Mouse (Mus musculus) neural tube, embryonic 15.5 days (tissue): Measurements from ENCODE around the gene Klk7. TPM values are rescaled to one million over a fixed set of nuclear protein-coding genes. Genes with fewer than 3 reads are reported as not detected.

ENCODE experiments used
- ATAC-seq: fragments of 200-750 bp; cut with Nextera tagmentation; 2 replicates; pipeline ENCODE4 v1.8.0; 2017; ENCODE audit warnings: mild to moderate bottlenecking, moderate TSS enrichment, moderate library complexity; ENCODE audit not compliant: low FRiP score
- H3K27ac ChIP-seq: fragments of 300-500 bp; sonication (generic); replicated peaks from 2 replicates; pipeline ENCODE4 v1.5.1; 2015; ENCODE audit warnings: mild to moderate bottlenecking, inconsistent platforms
- H3K27me3 ChIP-seq: fragments of 300-500 bp; sonication (generic); replicated peaks from 2 replicates; pipeline ENCODE4 v1.6.1; 2015; ENCODE audit warnings: inconsistent platforms
- H3K36me3 ChIP-seq: fragments of 300-500 bp; sonication (generic); 2 replicates; pipeline ENCODE4 v1.6.1; 2015; ENCODE audit warnings: inconsistent platforms
- H3K4me1 ChIP-seq: fragments of 300-500 bp; sonication (generic); 2 replicates; pipeline ENCODE4 v1.6.1; 2015; ENCODE audit warnings: inconsistent platforms
- H3K4me2 ChIP-seq: fragments of 300-500 bp; sonication (generic); 2 replicates; pipeline ENCODE4 v1.6.1; 2015; ENCODE audit warnings: inconsistent platforms, mild to moderate bottlenecking, moderate library complexity
- H3K4me3 ChIP-seq: fragments of 300-500 bp; sonication (generic); replicated peaks from 2 replicates; pipeline ENCODE4 v1.5.1; 2015; ENCODE audit warnings: mild to moderate bottlenecking, inconsistent platforms
- H3K9ac ChIP-seq: fragments of 300-500 bp; sonication (generic); replicated peaks from 2 replicates; pipeline ENCODE4 v1.6.1; 2015; ENCODE audit warnings: mild to moderate bottlenecking, inconsistent platforms
- H3K9me3 ChIP-seq: fragments of 300-500 bp; sonication (generic); replicated peaks from 2 replicates; pipeline ENCODE4 v1.6.1; 2016; ENCODE audit warnings: inconsistent platforms
- WGBS: fragments of 180-500 bp; shearing (Covaris S2); methylation state at CpG from one replicate; pipeline ENCODE4 v1.1.7; 2015; ENCODE audit warnings: mixed read lengths; 5-methylcytosine and 5-hydroxymethylcytosine counted together
- polyA plus RNA-seq: library from polyadenylated mRNA; unstranded; fragments of >200 nt; fragmentation: Nextera tagmentation; extraction: Ambion mirVana; gene quantifications from 2 replicates; pipeline ENCODE4 v1.2.1, GENCODE M21; 2015

Gene Klk7
- polyA plus RNA-seq, 1 experiment from 2014 or later: not detected

DNA sequence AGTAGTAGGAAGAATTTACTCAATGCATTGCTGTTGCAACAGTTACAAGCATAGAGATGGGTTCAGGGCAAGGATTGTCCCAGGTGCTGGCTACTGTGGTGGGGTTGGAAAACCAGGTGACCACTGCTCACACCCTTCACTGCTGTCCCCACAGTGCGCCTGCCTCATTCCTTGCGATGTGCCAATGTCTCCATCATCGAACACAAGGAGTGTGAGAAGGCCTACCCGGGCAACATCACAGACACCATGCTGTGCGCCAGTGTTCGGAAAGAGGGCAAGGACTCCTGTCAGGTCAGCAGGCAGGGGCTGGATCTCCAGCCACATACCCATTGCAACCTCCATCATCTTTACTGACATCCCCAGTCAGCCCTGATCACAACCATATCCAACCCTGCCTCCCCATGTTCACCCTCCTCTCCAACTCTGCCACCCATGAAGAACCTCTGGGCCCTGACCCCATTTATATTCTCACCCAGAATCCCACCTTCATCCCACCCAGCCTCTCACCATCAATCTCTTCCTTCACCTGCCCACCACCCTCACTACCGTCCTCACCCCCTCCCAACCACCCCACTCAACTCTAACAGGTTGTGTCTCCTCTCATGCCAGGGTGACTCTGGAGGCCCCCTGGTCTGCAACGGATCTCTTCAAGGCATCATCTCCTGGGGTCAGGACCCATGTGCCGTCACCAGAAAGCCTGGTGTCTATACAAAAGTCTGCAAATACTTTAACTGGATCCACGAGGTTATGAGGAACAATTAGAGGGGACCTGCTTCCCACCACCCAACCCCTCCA is 32.7 kb upstream of the Klk7 start:
- no peak overlapping the region for H3K4me3 ChIP-seq
- no peak overlapping the region for H3K27ac ChIP-seq
- no peak overlapping the region for H3K4me2 ChIP-seq
- no peaks in the 10 kb centered on the region for H3K9me3 ChIP-seq
- H3K9ac ChIP-seq: no peak overlapping the region
- peaks cover 4% of the 10 kb centered on the region for H3K27me3 ChIP-seq
- no peaks in the 10 kb centered on the region for H3K36me3 ChIP-seq
- ATAC-seq: no peak
- 90% methylated on average over 10 of the region's 10 CpGs for WGBS
- peaks cover 5% of the 10 kb centered on the region; the same call in 1 of the 2 replicates for H3K4me1 ChIP-seq

DNA sequence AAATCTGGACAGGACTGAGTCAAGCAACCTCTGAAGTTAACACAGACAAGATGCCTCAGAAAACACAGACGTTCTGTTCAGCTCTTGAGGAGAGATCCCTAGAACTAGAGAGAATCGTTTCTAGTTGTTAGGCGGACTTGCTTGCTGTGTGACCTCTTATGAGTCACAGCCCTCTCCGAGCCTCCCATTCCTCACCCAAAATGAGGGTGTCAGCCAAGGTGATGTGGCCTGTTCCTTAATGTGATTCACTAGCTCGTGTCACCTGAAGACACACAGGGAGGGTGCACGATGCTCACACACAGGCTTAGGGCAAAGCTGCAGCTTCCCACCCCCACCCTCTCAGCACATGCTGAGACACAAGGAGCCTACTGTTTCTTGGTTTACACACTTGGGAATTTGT is 30.9 kb upstream of the Klk7 start:
- Histone ChIP-seq H3K27ac (no peak overlapping the region), H3K4me2 (no peak overlapping the region), H3K27me3 (peaks cover 6% of the 10 kb centered on the region), H3K4me1 (peaks cover 5% of the 10 kb centered on the region; the same call in 1 of the 2 replicates), H3K4me3 (no peak overlapping the region), H3K9me3 (no peaks in the 10 kb centered on the region), H3K9ac (no peak overlapping the region), H3K36me3 (no peaks in the 10 kb centered on the region)
- 83% methylated on average over 6 of the region's 6 CpGs for WGBS
- no peak for ATAC-seq

DNA sequence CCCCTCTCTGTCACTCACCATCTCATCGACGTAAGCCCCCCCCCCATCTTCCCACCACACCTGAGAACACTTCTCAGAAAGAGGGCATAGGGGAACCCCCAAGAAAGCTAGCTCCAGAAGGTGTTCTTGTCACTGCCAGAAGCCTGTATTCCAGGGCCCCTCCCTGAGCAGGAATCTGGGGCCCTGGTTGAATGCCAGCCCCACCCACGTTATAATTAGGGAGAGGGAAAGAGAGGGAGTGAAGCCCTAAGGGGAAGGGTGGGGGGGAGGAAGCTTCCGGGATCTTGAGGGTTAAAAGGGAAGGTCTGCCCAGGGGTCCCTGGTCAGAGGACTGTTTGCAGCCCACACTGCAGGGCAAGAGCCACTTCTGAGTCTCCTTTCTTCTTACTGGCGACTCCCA is 30.3 kb upstream of the Klk7 start, which contains the start of gene Klk10:
TSS of gene Klk10 (plus strand) at position 290 of the 400 bp plus-strand sequence.
- Histone ChIP-seq H3K27me3 (peaks cover 6% of the 10 kb centered on the region), H3K9me3 (no peaks in the 10 kb centered on the region), H3K4me2 (no peak within 1 kb of the TSS), H3K9ac (no peak within 1 kb of the TSS), H3K4me3 (no peak within 1 kb of the TSS), H3K4me1 (peaks cover 5% of the 10 kb centered on the region; the same call in 1 of the 2 replicates), H3K36me3 (no peaks in the 10 kb centered on the region), H3K27ac (no peak within 1 kb of the TSS)
- WGBS: 45% methylated on average over 5 of the region's 5 CpGs
- no peak for ATAC-seq

DNA sequence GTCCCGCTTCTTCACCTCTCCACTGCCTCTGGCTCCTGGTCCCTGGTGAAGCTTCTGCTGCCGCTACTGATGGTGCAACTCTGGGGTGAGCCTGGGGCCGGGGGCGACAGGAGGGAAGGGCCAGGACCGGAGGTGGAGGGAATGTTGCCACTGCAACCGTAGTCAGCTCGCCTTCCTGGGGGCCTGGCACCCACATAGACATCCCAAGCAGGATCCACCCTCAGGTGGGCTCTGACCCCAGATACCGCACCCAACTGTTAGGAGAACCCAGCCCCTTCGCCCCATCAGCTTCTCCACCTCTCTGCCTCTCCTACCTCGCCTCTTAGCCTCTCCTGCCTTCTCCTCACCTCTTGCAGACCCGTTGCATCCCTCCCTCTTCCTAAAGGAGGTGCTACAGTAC is 29.6 kb upstream of the Klk7 start:
- Histone ChIP-seq H3K36me3 (no peaks in the 10 kb centered on the region), H3K27ac (no peak overlapping the region)

DNA sequence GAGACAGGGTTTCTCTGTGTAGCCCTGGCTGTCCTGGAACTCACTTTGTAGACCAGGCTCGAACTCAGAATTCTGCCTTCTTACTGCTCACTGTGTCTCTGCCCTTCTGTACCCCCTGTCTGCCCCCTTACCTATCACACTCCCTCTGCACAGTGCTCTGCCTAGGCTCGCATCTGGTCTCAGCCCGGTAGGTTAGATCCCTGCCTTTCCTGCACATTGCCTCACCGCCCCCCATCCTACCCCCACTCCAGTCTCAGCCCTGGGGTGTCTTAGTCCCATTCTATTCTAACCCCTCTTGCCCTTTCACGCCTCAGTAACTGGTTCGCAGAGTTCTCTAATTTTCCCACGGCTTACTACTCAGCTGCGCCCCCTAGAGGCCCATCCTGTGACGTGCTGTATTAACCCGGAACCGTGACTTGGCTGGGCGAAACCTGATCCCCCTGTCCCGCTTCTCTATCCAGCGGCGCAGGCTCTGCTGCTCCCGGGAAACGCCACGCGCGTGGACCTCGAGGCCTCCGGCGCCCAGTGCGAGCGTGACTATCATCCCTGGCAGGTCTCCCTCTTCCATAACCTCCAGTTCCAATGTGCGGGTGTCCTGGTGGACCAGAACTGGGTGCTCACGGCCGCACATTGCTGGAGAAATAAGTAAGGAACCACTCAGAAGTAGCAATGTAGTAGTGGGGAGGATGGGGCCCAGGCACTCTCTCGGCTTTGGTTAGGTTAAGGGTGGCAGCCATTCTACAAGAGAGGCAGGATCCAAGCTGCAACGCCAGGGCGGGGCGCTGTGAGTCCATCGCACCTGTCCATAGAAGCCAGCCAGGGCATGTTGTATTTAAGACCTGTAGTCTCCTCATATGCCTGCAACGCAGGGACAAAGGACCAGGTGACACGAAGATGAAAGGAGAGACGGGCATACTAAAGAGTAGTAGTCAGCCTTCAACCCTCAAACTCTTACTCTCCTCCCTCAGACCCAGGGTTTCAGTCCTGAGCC is 28.5 kb upstream of the Klk7 start:
- peaks cover 6% of the 10 kb centered on the region for H3K27me3 ChIP-seq
- no peak overlapping the region for H3K27ac ChIP-seq
- WGBS: 10% methylated on average over 36 of the region's 36 CpGs
- peak overlapping the region; percentile 70 for H3K4me2 ChIP-seq
- no peaks in the 10 kb centered on the region for H3K9me3 ChIP-seq
- peaks cover 5% of the 10 kb centered on the region; the same call in 1 of the 2 replicates for H3K4me1 ChIP-seq
- H3K4me3 ChIP-seq: peak overlapping the region; percentile 34
- ATAC-seq: peak; percentile 76; the same call in 1 of the 2 replicates
- H3K36me3 ChIP-seq: no peaks in the 10 kb centered on the region
- H3K9ac ChIP-seq: peak overlapping the region; percentile 47; the same call in 1 of the 2 replicates

More for the DNA sequence above, 29.6 kb upstream of the Klk7 start:
- Histone ChIP-seq H3K9me3 (no peaks in the 10 kb centered on the region), H3K4me2 (no peak overlapping the region), H3K9ac (no peak overlapping the region), H3K27me3 (peaks cover 6% of the 10 kb centered on the region), H3K4me1 (peaks cover 5% of the 10 kb centered on the region; the same call in 1 of the 2 replicates), H3K4me3 (no peak overlapping the region)
- no peak for ATAC-seq
- 87% methylated on average over 11 of the region's 11 CpGs for WGBS

DNA sequence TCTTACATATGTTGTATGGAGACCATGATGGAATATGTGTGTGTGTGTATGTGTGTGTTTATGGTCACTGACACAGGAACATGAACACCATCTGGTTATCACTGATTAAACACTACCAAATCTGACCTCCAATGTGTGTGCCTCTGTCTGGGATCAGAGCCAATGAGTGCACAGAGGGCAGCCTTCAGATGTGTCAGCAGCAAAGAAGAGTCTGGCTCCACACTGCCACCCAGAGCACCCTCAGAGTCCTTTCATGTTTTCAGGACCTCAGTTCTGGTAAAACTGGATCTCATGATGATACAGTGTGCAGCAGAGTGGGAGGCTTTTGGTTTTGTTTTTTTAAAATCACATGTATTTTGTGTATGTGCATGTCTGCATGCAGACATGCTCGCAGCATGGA is 25.8 kb upstream of the Klk7 start:
- H3K4me3 ChIP-seq: no peak overlapping the region
- no peaks in the 10 kb centered on the region for H3K9me3 ChIP-seq
- WGBS: 89% methylated on average over 1 of the region's 1 CpGs
- peaks cover 5% of the 10 kb centered on the region; the same call in 1 of the 2 replicates for H3K4me1 ChIP-seq
- H3K27me3 ChIP-seq: peaks cover 6% of the 10 kb centered on the region
- no peak for ATAC-seq
- no peaks in the 10 kb centered on the region for H3K36me3 ChIP-seq
- no peak overlapping the region for H3K4me2 ChIP-seq
- no peak overlapping the region for H3K9ac ChIP-seq
- no peak overlapping the region for H3K27ac ChIP-seq

DNA sequence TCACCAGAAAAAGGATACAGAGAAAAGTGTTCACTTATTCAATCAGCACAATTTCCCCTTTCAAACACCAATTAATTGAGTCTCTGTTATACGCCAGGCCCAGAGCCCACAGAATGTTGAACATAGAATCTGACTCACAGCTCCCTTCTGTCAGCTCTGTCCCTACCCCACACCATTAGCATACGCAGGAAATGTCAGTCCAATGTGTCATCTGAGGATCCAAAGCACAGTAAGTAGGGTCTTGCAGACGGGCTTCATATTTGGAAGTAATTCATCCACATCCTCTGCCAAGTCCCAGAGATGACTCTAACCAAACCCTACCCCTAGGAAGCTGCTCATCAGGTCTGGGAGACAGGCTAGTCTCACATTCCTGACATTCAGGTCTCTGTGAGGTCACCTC is 23.0 kb upstream of the Klk7 start:
- Histone ChIP-seq H3K27me3 (peaks cover 5% of the 10 kb centered on the region), H3K4me3 (no peak overlapping the region), H3K36me3 (no peaks in the 10 kb centered on the region), H3K9ac (no peak overlapping the region), H3K9me3 (no peaks in the 10 kb centered on the region), H3K4me2 (no peak overlapping the region), H3K4me1 (no peaks in the 10 kb centered on the region), H3K27ac (no peak overlapping the region)
- 83% methylated on average over 3 of the region's 3 CpGs for WGBS
- ATAC-seq: no peak

DNA sequence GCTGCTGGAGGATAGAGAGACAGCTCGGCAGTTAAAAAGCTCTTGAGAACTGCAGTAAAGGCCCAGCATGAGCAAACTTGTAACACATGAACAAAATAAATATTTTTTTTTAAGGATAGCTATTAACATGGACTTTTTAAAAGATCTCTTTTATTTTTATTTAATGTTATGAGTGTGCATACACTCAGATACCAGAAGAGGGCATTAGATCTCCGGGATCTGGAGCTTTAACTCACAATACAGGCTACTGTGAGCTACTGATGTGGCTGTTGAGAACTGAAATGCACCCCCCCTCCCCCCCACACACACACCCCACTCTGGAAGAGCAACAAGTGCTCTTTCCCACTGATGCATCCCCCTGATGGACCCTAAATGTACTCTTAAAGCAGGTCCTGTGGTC is 21.8 kb upstream of the Klk7 start:
- Histone ChIP-seq H3K4me3 (no peak overlapping the region), H3K4me1 (no peaks in the 10 kb centered on the region), H3K27me3 (0 out of 2 replicates have a peak, but pooled peaks cover 3% of the 10 kb centered on the region), H3K9me3 (no peaks in the 10 kb centered on the region), H3K27ac (no peak overlapping the region), H3K36me3 (no peaks in the 10 kb centered on the region), H3K9ac (no peak overlapping the region), H3K4me2 (no peak overlapping the region)
- 83% methylated on average over 2 of the region's 2 CpGs for WGBS
- ATAC-seq: no peak

DNA sequence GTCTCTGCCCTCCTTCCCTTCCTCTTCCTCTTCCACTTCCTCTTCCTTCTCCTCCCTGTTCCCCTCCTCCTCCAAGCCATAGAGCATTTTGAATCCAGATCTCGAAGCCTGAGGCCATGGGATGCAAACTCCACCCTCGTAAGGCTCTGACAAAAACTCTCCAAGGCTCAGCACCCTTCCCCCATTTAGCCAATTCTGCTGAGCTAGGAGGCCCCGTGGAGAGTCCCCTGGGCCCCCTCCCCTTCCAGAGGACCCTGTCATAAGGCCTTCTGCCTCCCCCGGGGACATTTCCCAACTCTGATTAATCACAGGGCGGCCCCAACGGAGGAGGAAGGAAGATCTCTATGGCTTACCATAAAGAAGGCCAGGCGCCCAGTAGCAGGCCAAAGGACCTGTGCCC is 19.5 kb upstream of the Klk7 start, which contains the start of gene Klk9:
TSS of gene Klk9 (plus strand) at position 301 of the 400 bp plus-strand sequence.
- 75% methylated on average over 7 of the region's 7 CpGs for WGBS
- ATAC-seq: no peak
- H3K4me3 ChIP-seq: no peak within 1 kb of the TSS
- H3K4me1 ChIP-seq: peaks cover 11% of the 10 kb centered on the region
- no peaks in the 10 kb centered on the region for H3K9me3 ChIP-seq
- peaks cover 23% of the 10 kb centered on the region for H3K27me3 ChIP-seq
- no peak within 1 kb of the TSS for H3K27ac ChIP-seq
- H3K4me2 ChIP-seq: no peak within 1 kb of the TSS
- no peak within 1 kb of the TSS for H3K9ac ChIP-seq
- no peaks in the 10 kb centered on the region for H3K36me3 ChIP-seq

DNA sequence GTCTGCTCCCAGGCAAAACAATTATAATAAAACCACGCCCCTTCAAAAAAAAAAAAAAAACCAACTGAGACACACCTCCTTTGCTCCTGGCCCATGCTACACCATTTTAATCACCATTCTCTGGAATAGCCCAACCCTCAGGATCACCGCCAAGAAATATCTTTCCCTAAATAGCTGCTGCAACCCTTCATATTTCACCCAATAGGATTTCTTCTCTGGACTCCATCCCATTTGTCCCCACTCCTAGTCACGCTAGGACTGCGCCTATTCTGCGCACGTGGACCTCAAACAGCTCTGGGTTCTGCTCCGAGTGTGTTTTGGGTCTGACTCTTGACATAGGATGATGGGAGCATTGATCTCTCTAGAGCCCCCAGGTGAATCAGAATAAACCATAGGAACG is 14.7 kb upstream of the Klk7 start:
- Histone ChIP-seq H3K4me2 (peak overlapping the region; percentile 87), H3K4me1 (peaks cover 22% of the 10 kb centered on the region), H3K9ac (peak overlapping the region; percentile 45), H3K27ac (no peak overlapping the region), H3K9me3 (no peaks in the 10 kb centered on the region), H3K27me3 (peaks cover 37% of the 10 kb centered on the region), H3K36me3 (no peaks in the 10 kb centered on the region), H3K4me3 (peak overlapping the region; percentile 53)
- WGBS: 5% methylated on average over 8 of the region's 8 CpGs
- ATAC-seq: peak; percentile 43

DNA sequence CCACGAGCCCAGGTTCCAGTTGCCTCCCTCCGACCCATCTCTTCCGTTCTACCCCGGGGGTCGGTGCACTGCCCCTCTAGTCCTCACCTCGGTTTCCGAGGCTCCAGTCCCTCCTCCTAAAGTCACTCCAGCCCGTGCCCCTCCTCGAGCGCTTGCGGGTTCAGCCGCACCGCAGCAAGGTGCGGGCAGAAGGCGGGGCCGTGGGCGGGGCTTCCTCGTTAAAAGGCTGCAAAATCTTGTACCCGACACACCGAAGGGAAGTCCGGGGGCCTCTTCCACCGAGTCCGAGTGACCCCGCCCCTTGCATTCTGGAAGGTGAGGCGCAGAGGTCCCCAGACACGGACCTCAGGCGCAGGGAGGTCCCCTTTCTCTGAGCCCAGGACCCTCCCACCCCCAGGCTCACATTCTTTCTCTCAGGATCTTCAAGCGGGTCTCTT is 13.7 kb upstream of the Klk7 start, which contains the start of gene Klk8:
TSS of gene Klk8 (plus strand) at position 245 of the 437 bp plus-strand sequence.
- no peaks in the 10 kb centered on the region for H3K36me3 ChIP-seq
- H3K4me1 ChIP-seq: peaks cover 22% of the 10 kb centered on the region
- peak within 1 kb of the TSS; percentile 45 for H3K9ac ChIP-seq
- H3K4me2 ChIP-seq: peak within 1 kb of the TSS; percentile 87
- ATAC-seq: peak; percentile 74
- no peaks in the 10 kb centered on the region for H3K9me3 ChIP-seq
- WGBS: under 1% methylated on average over 28 of the region's 28 CpGs
- H3K4me3 ChIP-seq: peak within 1 kb of the TSS; percentile 53
- H3K27ac ChIP-seq: no peak within 1 kb of the TSS
- peaks cover 37% of the 10 kb centered on the region for H3K27me3 ChIP-seq
